Mouse (Mus musculus): ENCODE results near the gene Gbp9.
"Not testable (repeated sequence)": the region's sequence is repeated elsewhere in the genome, so short reads cannot be mapped to it uniquely, and the experiment has no call there.

GRCm38 (mm10) chr5:105064443-105064842, 74.9 kb downstream of the Gbp9 start:
- TF ChIP-seq EP300 (IDR thresholded peaks at IDR 0.05; ENCODE audit: insufficient read depth, low read depth, low read length); CTCF (IDR thresholded peaks at IDR 0.05; ENCODE audit: low read depth, low read length); POLR2A (IDR thresholded peaks at IDR 0.05; ENCODE audit: insufficient read depth, low read length): not testable (repeated sequence)

All from ES-Bruce4 (cell line).